10 mouse cellular contexts compared by ENCODE assay signal in the genomic region with DNA sequence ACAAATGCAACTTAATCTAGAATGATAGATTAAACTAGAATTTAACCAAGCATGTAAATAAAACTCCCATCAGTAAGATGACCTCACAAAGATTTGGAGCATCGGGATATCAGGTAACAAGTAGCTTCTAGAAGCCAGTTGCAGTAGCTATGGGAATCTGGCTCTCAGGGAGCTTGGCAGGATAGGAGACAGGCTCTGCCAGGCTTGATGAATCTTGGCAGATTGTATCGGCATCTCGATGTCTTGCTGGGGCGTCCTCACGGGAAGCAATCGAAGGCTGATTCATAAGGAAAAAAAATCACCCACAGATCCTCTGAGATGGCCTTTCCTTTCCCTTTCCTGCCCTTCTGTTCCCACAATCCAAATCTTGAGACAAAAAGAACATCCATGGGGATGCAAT.
DNase-seq lines count a peak whose midpoint lies in the region; ATAC-seq and TF ChIP-seq lines count a peak whose summit lies in the region.
"Had no signal": no experiment of that assay in that cellular context is flagged by ENCODE, and none has a peak within 500 bp of the region (broad histone marks: within the 10 kb centered on the region; RNA-seq: fewer than 3 reads in every experiment).

No protein-coding gene starts in this region.

- no peak overlapping the region for H3K4me2 ChIP-seq in liver, embryonic 11.5 days
- H3K4me2 ChIP-seq: embryonic facial prominence, embryonic 13.5 days; lung, embryonic 15.5 days had no signal

- no peaks in the 10 kb centered on the region for H3K36me3 ChIP-seq in liver, adult 2 months (ENCODE audit: control insufficient read depth, insufficient read depth, low read length)
- no peaks in the 10 kb centered on the region for H3K36me3 ChIP-seq in liver, embryonic 11.5 days (ENCODE audit: control insufficient read depth, insufficient read depth, low read length)
- H3K36me3 ChIP-seq: embryonic facial prominence, embryonic 13.5 days; lung, embryonic 15.5 days had no signal

- no peak for TF ChIP-seq POLR2A in liver, adult 2 months (IDR thresholded peaks at IDR 0.05; ENCODE audit: extremely low read depth, insufficient read depth, low read length)

- H3K27me3 ChIP-seq in liver, adult 2 months (ENCODE audit: control insufficient read depth, insufficient read depth, low read length): no peaks in the 10 kb centered on the region
- H3K27me3 ChIP-seq in liver, embryonic 11.5 days (replicated peaks; ENCODE audit: control insufficient read depth, insufficient read depth, low read length): no peaks in the 10 kb centered on the region
- H3K27me3 ChIP-seq: embryonic facial prominence, embryonic 13.5 days; lung, embryonic 15.5 days had no signal

- no peak overlapping the region for H3K27ac ChIP-seq in liver, adult 2 months (replicated peaks; ENCODE audit: insufficient read depth, low read depth, low read length)
- no peak overlapping the region for H3K27ac ChIP-seq in liver, embryonic 11.5 days (ENCODE audit: low read depth, low read length)
- H3K27ac ChIP-seq: embryonic facial prominence, embryonic 13.5 days; lung, embryonic 15.5 days had no signal

- 85% methylated on average over 6 of the region's 6 CpGs for WGBS in liver, adult 2 months
- 86% methylated on average over 6 of the region's 6 CpGs for WGBS in liver, embryonic 11.5 days

- H3K4me3 ChIP-seq in liver, adult 2 months (ENCODE audit: insufficient read depth, low read depth, low read length): no peak overlapping the region
- H3K4me3 ChIP-seq in liver, embryonic 11.5 days (ENCODE audit: low read depth, low read length): no peak overlapping the region
- H3K4me3 ChIP-seq: embryonic facial prominence, embryonic 13.5 days; lung, embryonic 15.5 days had no signal

- no peak for ATAC-seq in liver, embryonic 11.5 days (replicated peaks; ENCODE audit: low FRiP score)

- peak; percentile 51 for DNase-seq in liver, adult 2 months (ENCODE audit: extremely low read depth, low read depth, low spot score)
- no peak for DNase-seq in liver, embryonic 11.5 days (ENCODE audit: low spot score)
- DNase-seq in cerebellum, postnatal 25 days: peak; percentile 82
- peak; percentile 39 to 72 for DNase-seq in layer of hippocampus, postnatal 14 days (ENCODE audit: low spot score in 2 of 2)
- DNase-seq in retina, postnatal 1 day: no peak
- no peak for DNase-seq in ovary, postnatal 36 days (ENCODE audit: low spot score)
- DNase-seq in lung, postnatal 36 days: no peak
- DNase-seq: kidney, adult 11 months had no signal

- TF ChIP-seq CTCF in liver, adult 2 months (IDR thresholded peaks at IDR 0.05; ENCODE audit: low read depth, low read length): no peak

- H3K4me1 ChIP-seq in liver, adult 2 months (ENCODE audit: control insufficient read depth, insufficient read depth, low read length): 0 out of 2 replicates have a peak, but pooled peaks cover 2% of the 10 kb centered on the region
- H3K4me1 ChIP-seq in liver, embryonic 11.5 days (replicated peaks; ENCODE audit: control insufficient read depth, insufficient read depth, low read length): no peaks in the 10 kb centered on the region
- H3K4me1 ChIP-seq: embryonic facial prominence, embryonic 13.5 days; lung, embryonic 15.5 days had no signal

- no peaks in the 10 kb centered on the region for H3K9me3 ChIP-seq in liver, embryonic 11.5 days (ENCODE audit: control insufficient read depth, low read length)
- H3K9me3 ChIP-seq: embryonic facial prominence, embryonic 13.5 days; lung, embryonic 15.5 days had no signal

- H3K9ac ChIP-seq in liver, adult 2 months (ENCODE audit: low read depth, low read length): no peak overlapping the region
- no peak overlapping the region for H3K9ac ChIP-seq in liver, embryonic 11.5 days (ENCODE audit: low read depth, low read length)
- H3K9ac ChIP-seq: embryonic facial prominence, embryonic 13.5 days; lung, embryonic 15.5 days had no signal

- no peaks in the 10 kb centered on the region for H3K79me2 ChIP-seq in liver, adult 2 months (ENCODE audit: control insufficient read depth, insufficient read depth, low read length)

Comparison
In these comparisons a context has a peak if more than half of its experiments do, and no peak if none do; other contexts are left out.
1. DNase-seq: peak in liver, adult 2 months (single experiment), cerebellum, postnatal 25 days (2 of 2) and layer of hippocampus, postnatal 14 days (2 of 2); none in liver, embryonic 11.5 days (single experiment), retina, postnatal 1 day (single experiment), ovary, postnatal 36 days (single experiment) and lung, postnatal 36 days (single experiment).